Mouse (Mus musculus): Measurements from ENCODE around the gene Fbxw11. TPM values are rescaled to one million over a fixed set of nuclear protein-coding genes. Genes with fewer than 3 reads are reported as not detected.

Gene Fbxw11
- polyA plus RNA-seq, 1 experiment: 55.6 TPM

GRCm38 (mm10) chr11:32638521-32639255, 3.8 kb upstream of the Fbxw11 start:
- H3K4me3 ChIP-seq (ENCODE audit: control insufficient read depth, insufficient read depth, low read length): no peak overlapping the region
- 0 out of 2 replicates have a peak, but pooled peaks cover 2% of the 10 kb centered on the region for H3K4me1 ChIP-seq (replicated peaks; ENCODE audit: control insufficient read depth, insufficient read depth, low read length)
- WGBS: 96% methylated on average over 8 of the region's 8 CpGs
- no peak for DNase-seq
- H3K27me3 ChIP-seq (ENCODE audit: control insufficient read depth, insufficient read depth, low read length): no peaks in the 10 kb centered on the region
- H3K36me3 ChIP-seq (ENCODE audit: control insufficient read depth, insufficient read depth, low read length): no peaks in the 10 kb centered on the region
- no peak overlapping the region for H3K27ac ChIP-seq (ENCODE audit: control insufficient read depth, insufficient read depth, low read length)
- TF ChIP-seq CTCF (IDR thresholded peaks at IDR 0.05; ENCODE audit: borderline replicate concordance, control insufficient read depth, extremely low read depth, insufficient read depth, low read length, poor library complexity) (no peak), POLR2A (IDR thresholded peaks at IDR 0.05; ENCODE audit: control insufficient read depth, extremely low read depth, insufficient read depth, low read length, poor library complexity) (no peak)

- 93% methylated on average over 4 of the region's 4 CpGs for WGBS
- Histone ChIP-seq H3K27ac (ENCODE audit: control insufficient read depth, insufficient read depth, low read length) (no peak overlapping the region), H3K4me1 (replicated peaks; ENCODE audit: control insufficient read depth, insufficient read depth, low read length) (0 out of 2 replicates have a peak, but pooled peaks cover 3% of the 10 kb centered on the region), H3K27me3 (ENCODE audit: control insufficient read depth, insufficient read depth, low read length) (no peaks in the 10 kb centered on the region), H3K4me3 (ENCODE audit: control insufficient read depth, insufficient read depth, low read length) (no peak overlapping the region), H3K36me3 (ENCODE audit: control insufficient read depth, insufficient read depth, low read length) (no peaks in the 10 kb centered on the region)
- DNase-seq: no peak
- TF ChIP-seq CTCF (IDR thresholded peaks at IDR 0.05; ENCODE audit: borderline replicate concordance, control insufficient read depth, extremely low read depth, insufficient read depth, low read length, poor library complexity) (no peak), POLR2A (IDR thresholded peaks at IDR 0.05; ENCODE audit: control insufficient read depth, extremely low read depth, insufficient read depth, low read length, poor library complexity) (no peak)
Observed at GRCm38 (mm10) chr11:32640617-32641016, 1.9 kb upstream of the Fbxw11 start.

GRCm38 (mm10) chr11:32642899-32643886, 669 bp downstream of the Fbxw11 start:
- DNase-seq: peak; percentile 51
- TF ChIP-seq CTCF (IDR thresholded peaks at IDR 0.05; ENCODE audit: borderline replicate concordance, control insufficient read depth, extremely low read depth, insufficient read depth, low read length, poor library complexity) (no peak), POLR2A (IDR thresholded peaks at IDR 0.05; ENCODE audit: control insufficient read depth, extremely low read depth, insufficient read depth, low read length, poor library complexity) (no peak)
- peak overlapping the region; percentile 59 for H3K27ac ChIP-seq (ENCODE audit: control insufficient read depth, insufficient read depth, low read length)
- no peaks in the 10 kb centered on the region for H3K36me3 ChIP-seq (ENCODE audit: control insufficient read depth, insufficient read depth, low read length)
- H3K27me3 ChIP-seq (ENCODE audit: control insufficient read depth, insufficient read depth, low read length): no peaks in the 10 kb centered on the region
- peaks cover 10% of the 10 kb centered on the region for H3K4me1 ChIP-seq (replicated peaks; ENCODE audit: control insufficient read depth, insufficient read depth, low read length)
- under 1% methylated on average over 53 of the region's 54 CpGs for WGBS
- peak overlapping the region; percentile 68 for H3K4me3 ChIP-seq (ENCODE audit: control insufficient read depth, insufficient read depth, low read length)

- H3K27ac ChIP-seq (ENCODE audit: control insufficient read depth, insufficient read depth, low read length): no peak overlapping the region; the same call in 1 of the 2 replicates
- H3K36me3 ChIP-seq (ENCODE audit: control insufficient read depth, insufficient read depth, low read length): no peaks in the 10 kb centered on the region
- peaks cover 10% of the 10 kb centered on the region for H3K4me1 ChIP-seq (replicated peaks; ENCODE audit: control insufficient read depth, insufficient read depth, low read length)
- no peaks in the 10 kb centered on the region for H3K27me3 ChIP-seq (ENCODE audit: control insufficient read depth, insufficient read depth, low read length)
- TF ChIP-seq CTCF (IDR thresholded peaks at IDR 0.05; ENCODE audit: borderline replicate concordance, control insufficient read depth, extremely low read depth, insufficient read depth, low read length, poor library complexity) (no peak), POLR2A (IDR thresholded peaks at IDR 0.05; ENCODE audit: control insufficient read depth, extremely low read depth, insufficient read depth, low read length, poor library complexity) (no peak)
- 11% methylated on average over 3 of the region's 3 CpGs for WGBS
- DNase-seq: no peak
- H3K4me3 ChIP-seq (ENCODE audit: control insufficient read depth, insufficient read depth, low read length): no peak overlapping the region
Observed at GRCm38 (mm10) chr11:32644010-32644409, 1.5 kb downstream of the Fbxw11 start.

GRCm38 (mm10) chr11:32647265-32647664, 4.7 kb downstream of the Fbxw11 start:
- WGBS: 60% methylated on average over 2 of the region's 2 CpGs
- no peak for TF ChIP-seq CTCF (IDR thresholded peaks at IDR 0.05; ENCODE audit: borderline replicate concordance, control insufficient read depth, extremely low read depth, insufficient read depth, low read length, poor library complexity)
- TF ChIP-seq POLR2A (IDR thresholded peaks at IDR 0.05; ENCODE audit: control insufficient read depth, extremely low read depth, insufficient read depth, low read length, poor library complexity): no peak
- Histone ChIP-seq H3K36me3 (ENCODE audit: control insufficient read depth, insufficient read depth, low read length) (no peaks in the 10 kb centered on the region), H3K27ac (ENCODE audit: control insufficient read depth, insufficient read depth, low read length) (no peak overlapping the region), H3K27me3 (ENCODE audit: control insufficient read depth, insufficient read depth, low read length) (no peaks in the 10 kb centered on the region), H3K4me1 (replicated peaks; ENCODE audit: control insufficient read depth, insufficient read depth, low read length) (peaks cover 12% of the 10 kb centered on the region), H3K4me3 (ENCODE audit: control insufficient read depth, insufficient read depth, low read length) (no peak overlapping the region)
- DNase-seq: no peak

- Histone ChIP-seq H3K27me3 (ENCODE audit: control insufficient read depth, insufficient read depth, low read length) (no peaks in the 10 kb centered on the region), H3K4me3 (ENCODE audit: control insufficient read depth, insufficient read depth, low read length) (no peak overlapping the region), H3K4me1 (replicated peaks; ENCODE audit: control insufficient read depth, insufficient read depth, low read length) (peaks cover 9% of the 10 kb centered on the region), H3K27ac (ENCODE audit: control insufficient read depth, insufficient read depth, low read length) (no peak overlapping the region), H3K36me3 (ENCODE audit: control insufficient read depth, insufficient read depth, low read length) (no peaks in the 10 kb centered on the region)
- TF ChIP-seq POLR2A (IDR thresholded peaks at IDR 0.05; ENCODE audit: control insufficient read depth, extremely low read depth, insufficient read depth, low read length, poor library complexity) (no peak), CTCF (IDR thresholded peaks at IDR 0.05; ENCODE audit: borderline replicate concordance, control insufficient read depth, extremely low read depth, insufficient read depth, low read length, poor library complexity) (no peak)
- no peak for DNase-seq
Observed at GRCm38 (mm10) chr11:32650236-32650749, 7.8 kb downstream of the Fbxw11 start.

Measured in thymus, adult 2 months (tissue).